Mouse (Mus musculus) thymus, postnatal 10 days (tissue): ENCODE data around the gene Nfia.

ENCODE experiments used
- DNase-seq, 2 experiments: peaks; one replicate each; pipeline ENCODE4 v3.0.0; 2021; ENCODE audit warnings: low spot score in 2 of 2

Gene Nfia

DNA sequence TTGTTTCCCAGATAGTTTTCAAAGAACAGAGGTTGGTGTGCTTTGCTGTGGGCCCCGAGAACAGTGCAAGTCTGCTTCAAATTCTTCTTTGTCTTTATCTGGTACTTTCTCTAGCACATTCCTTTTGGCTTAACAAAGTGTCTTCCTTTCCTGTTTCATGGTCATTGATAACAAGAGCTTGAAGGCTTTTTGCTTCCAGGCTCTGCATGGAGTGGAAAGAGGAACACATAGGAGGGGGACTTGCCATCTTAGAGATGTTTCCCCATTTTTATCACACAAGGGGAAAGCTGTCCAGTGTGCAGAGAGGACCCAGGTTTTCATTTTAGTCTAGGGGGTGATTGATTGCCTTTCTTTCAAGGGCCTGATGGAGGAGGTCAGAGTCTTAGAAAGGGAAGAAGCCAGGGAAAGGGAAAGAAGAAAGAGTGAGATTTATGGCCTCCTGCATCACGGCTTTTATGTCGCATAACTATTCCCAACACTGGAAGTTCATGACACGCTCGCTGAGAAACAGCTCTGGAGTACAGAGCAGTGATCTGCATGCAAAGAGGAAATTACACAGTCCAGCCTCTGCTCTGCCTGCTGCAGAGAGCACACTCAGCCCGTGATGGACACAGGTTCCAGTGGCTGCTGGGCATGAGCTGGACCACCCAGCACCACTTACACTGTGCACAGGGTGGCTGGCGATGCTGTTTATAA is 67.0 kb downstream of the Nfia start:
- no peak for DNase-seq

DNA sequence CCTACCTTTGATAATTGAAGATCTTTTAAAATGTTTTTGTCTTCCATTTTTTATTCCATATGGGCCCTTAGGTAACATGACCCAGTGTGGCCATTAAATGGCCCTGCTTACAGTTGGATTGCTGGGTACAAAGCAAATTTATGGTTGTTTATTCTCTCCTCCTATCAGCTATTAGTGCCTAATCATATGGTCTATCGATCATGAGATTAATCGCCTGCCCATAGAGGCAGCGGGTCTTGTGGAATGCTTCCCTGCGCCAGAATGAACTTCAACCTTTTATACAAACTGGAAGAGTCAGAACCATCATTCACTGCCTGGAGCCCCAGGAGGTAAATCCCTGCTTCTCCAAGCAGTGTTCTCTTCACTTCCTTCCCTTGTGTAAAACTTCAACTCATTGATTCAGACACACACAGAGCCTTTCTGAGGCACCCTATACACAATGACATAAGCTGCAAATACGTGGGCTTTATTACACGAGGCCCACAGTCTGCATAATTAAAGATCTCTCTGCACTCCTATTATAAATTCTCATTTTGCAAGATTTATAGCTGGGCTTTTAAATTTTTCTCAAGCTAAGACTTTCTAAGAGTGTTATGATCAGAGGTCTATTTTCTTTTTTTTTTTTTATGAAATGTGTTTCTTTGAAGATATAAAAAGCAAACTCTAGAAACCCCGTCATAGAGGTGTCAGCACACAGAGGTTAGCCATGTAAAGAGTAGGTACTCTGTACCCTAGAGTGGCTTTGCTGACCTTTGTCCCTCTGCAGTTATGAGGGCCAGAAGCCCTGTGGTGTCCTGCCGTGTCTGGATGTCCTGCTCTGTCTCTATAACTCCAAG is 67.9 kb downstream of the Nfia start:
- no peak for DNase-seq

DNA sequence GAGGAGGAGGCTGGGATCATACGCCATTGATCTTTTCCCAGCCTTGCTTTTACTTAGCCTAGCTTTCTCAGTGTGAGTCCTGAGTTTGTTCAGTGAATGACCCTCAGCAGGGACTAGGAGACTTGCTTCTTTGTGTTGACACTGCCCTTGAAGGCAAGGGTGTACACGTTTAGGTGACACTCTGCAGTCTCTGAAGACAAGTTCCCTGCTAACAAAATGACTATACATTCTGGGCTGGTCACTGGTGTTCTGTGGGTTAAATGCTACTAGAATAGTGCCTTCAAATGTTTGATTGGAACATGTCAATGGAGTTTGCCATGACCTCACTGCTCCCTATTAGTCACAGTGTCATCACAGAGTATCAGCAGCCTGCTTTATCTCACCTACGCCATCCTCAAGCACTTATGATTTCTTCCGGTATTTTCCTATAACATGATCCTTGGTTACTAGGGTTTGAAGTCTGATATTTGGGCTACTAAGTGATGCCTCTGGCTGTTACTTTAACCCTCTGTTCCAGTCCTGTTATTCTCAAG is 68.6 kb downstream of the Nfia start:
- DNase-seq, result no peak

DNA sequence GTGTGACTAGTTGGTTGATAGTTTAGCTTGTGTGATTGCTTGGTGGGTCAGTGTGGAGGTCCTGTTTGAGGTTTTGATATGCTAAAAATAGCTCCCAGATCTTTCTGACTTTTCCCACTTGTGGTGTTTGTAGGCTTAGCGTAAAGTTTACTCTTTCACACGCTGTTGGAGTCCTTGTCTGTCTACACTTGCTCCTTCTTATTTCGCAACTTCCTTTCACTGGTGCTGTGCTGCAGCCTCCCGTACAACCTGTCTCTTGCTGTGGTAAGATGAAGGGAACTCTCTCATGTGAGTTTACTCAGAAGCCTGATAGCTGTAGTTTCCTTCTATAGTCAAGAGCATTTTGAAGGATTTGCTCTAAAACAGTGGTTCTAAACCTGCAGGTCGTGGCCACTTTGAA is 69.2 kb downstream of the Nfia start:
- DNase-seq, result no peak

DNA sequence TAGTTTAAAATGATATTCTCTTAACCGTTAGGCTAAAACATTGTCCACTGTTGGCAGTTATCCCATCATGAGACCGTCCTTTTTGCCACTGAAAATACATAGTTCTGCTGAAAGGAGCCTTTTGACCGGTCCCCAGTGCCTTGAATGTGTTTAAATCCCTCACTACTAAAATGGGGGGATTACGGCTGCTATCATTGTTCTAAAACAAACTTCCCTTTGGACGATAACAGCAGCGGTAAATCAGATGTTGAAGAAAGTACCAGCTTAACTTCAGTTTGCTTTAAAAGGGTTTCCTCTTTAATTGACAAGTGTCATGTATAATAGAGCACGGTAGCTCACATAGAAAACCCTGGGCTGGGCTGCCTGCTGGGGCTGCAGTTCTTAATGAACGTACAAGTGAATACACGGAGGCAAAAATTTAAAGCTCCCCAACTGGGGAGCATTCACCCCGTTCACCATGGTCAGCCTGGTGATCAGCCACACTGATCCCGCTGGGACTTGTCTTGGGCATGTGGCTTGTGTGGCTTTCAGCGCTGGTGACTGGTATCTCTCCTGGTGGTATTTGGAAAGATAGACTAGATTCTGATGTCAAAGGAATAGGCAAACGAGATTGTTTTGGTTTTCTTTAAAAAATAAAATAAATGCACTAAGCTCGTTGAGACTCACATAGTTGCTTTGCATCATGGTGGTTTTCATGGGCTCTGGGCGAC is 71.6 kb downstream of the Nfia start:
- no peak for DNase-seq

DNA sequence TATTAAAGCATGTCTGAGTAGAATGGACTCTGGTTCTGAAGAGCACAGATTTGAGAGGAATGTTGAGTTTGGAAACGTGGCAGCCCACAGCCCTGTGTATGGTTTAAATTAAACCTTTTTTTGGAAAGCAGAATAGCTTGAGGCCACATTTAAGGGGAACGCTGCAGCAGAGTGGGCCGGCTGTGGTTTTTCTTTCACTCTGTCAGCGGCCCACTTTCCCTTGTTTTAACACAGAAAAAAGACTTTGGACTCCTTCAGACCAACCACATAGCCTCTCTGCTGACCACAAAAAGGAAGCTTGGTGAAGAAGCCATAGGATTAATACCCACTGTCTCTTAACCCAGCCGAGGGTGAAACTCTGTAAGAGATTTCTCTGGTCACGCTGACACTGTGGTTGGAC is 72.4 kb downstream of the Nfia start:
- DNase-seq, result no peak

DNA sequence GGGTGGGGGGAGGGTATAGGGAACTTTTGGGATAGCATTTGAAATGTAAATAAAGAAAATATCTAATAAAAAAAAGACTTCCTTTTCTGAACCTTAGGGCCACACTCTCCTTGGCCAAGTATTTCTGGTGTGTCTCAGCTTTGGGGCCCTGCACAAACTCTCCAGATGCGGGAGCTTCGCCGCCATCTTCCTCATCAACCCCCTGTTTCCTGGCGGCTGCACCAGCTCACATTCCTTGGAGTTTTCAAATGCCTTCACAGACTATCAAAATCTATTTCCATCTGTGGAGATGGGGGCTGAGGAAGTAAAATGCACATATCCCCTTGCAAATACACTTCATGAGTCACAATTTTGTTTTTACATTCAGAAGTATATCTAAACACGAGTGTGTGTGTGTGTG is 75.1 kb downstream of the Nfia start:
- no peak for DNase-seq

DNA sequence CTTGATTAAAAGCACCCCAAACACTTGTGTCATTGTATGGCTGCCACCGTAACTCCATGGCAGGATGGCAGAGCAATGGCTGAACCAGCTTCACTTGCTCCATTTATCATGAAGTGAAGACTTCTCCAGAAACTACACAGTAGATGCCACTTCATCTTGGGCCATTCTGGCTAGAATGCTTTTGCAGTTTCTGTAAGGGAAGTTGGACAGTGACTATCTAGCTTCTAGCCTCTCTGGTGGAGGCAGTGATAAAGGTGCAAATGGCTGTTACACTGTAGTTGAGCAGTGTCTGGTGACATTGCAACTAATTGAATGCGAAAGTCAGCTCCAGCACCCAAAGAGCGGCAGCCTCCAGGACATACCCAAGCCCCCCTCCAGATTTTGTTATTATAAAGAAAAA is 78.5 kb downstream of the Nfia start:
- DNase-seq, result no peak

DNA sequence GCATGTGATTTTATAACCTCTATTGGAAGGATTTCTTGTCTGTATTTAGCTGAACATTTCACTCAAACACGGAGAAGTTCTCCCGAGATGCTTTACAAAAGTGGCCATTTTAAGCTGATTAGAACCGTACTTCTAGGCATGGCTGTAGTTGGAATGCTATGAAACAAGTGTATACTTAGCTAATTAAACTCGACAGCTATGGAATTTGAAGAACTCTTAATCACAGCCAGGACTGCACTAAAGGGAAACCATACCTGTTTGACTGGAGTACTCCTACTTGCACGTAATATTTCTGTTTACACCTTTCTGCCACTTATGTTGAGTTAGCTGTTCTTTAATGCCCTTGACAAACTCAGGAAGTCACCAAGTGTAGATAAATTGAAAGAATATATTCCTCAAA is 79.2 kb downstream of the Nfia start:
- no peak for DNase-seq

DNA sequence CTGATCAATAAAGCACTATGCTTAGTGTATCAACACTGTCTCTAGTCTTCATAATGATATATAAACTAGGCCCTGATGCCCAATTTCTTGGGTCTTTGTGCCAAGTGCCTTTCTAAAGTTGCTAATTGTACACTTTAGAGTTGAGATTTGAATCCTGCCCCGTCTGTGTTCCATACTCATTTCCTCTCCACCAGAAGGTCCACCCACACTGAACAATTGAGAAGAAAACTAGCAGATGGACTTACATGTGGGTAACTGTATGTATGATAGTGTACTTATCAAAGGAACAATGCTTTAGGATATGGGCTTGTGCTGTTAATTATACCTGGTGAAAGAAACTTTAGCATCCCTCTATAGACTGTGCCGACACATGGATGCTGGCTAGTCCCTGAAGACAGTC is 80.1 kb downstream of the Nfia start:
- no peak for DNase-seq

DNA sequence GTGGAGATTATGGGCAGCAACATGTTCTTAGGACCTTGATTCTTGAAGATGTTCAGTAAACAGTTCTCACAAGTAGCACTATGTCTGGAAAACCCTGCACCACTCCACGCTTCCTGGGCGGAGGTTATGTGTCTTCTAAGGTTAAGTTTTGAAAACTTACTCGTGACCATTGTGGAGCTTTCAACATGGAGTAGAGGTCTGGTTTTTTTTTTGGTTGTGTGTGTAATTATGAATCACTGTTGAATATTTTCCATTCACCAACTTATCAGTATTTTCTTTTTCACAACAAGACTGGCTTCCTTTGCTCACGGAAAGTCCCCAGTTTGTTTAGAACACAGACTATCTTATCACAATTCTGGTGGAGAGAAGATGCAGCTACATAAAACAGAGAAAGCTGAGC is 82.2 kb downstream of the Nfia start:
- DNase-seq, result no peak

DNA sequence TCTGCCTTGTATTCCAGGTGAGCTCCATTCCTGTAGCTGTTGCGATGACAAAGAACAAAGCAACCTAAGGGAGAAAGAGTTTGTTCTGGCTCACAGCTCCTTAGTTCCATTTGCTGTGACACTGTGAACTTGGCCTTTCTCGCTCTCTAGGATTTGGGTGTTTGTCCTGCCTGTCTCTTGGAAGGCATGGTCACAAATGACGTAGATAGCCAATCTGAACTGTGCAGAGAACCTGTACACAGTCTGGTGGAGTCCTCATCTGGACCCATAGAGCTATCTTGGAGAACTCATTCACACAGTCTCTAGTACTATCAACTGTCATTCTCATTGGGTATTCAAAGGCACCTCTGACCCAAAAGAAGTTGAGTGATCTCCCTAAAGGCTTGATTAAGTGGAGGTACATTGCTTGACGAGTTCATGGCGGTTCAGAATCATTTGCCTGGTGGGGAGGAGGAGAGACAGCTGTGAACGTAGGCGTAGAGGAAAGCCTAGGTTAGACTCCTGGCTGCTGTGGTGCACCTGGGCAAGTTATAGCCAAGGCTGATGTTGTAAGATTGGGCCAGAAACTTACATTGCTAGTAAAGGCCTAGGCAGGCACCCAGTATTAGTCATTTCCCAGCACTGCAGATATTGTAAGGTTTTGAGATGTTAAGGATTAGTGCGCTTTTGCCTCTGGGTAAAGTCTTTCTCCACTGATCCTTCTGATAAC is 83.3 kb downstream of the Nfia start:
- no peak for DNase-seq

DNA sequence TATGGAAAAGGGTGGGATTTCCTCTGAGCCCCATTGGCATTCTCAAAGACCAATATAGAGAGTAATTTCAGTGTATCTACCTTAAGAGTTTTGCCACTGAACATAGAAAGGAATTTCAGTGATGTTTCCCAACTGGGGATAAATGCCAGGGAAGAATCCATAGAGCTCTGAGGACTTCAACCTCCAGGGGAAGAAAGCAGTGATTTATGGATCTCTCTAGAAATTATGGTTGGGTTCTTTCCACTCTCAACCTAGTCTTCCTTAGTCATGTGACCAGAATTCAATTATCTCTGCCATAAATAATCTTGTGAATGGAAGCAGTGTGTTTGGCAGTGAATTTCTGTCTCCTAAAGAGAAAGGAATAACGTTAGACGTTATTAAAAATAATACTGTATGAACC is 85.0 kb downstream of the Nfia start:
- DNase-seq, result no peak

DNA sequence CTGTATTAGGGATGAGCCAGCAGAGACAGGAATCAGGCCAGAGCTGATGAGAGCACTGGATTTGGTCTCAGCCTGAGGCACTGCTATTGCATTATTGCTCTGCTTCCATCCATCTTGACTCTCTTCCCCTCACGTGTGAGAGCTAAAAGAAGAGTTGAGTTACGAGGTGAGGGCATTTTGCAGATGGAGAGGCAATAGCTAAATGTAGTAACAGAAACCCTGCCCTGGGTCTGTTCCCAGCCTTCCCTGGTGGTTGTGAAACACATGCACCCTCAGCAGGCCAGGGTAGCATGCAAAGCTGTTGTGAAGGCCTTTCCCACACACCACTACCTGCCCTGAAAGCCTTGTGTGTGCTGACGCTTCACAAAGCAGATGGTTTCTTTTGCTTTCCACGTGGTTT is 86.9 kb downstream of the Nfia start:
- DNase-seq, result no peak

DNA sequence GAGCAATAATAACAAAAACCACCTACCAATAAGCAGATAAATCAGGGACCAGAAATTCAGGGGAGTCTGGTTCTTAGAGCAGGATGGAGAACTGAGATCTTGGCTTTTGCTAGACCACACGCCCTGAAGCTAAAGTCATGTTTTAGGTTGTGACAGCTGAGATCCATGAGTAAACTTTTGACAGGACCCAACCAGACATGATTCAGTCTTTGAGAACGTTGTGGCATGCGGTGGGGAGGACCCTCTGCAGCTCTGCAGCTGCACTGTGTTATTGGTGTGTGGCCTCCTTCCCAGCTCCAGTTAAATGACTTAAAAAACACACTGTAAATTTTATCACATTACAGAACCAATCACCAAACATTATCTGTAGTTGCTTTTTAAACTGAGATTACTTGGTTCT is 87.8 kb downstream of the Nfia start:
- DNase-seq, result no peak

DNA sequence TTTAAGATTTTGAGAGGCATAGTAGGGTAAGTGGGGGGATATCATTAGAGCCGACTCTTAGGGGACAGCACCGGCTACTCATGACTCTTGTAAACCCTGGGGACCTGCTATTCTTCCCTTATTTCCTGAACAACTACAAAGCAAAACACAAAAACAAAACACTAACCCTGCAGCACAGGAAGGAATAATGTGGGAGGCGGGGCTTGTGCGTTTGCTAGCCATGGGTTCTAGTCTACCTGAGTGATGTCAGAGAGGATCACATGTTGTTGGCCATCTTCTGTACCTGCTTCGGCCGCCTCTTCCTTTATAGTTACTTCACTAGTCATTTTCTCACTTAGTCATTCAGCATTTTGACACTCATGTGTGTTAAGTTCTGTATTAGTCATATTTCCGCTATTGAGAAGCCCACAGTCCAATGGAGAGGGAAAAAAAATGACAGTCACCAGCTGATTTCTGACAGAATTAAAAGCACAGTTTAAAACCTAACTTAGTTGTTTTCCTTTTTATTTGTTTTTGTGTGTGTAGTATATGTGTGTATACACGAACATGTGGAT is 88.3 kb downstream of the Nfia start:
- DNase-seq, result no peak

DNA sequence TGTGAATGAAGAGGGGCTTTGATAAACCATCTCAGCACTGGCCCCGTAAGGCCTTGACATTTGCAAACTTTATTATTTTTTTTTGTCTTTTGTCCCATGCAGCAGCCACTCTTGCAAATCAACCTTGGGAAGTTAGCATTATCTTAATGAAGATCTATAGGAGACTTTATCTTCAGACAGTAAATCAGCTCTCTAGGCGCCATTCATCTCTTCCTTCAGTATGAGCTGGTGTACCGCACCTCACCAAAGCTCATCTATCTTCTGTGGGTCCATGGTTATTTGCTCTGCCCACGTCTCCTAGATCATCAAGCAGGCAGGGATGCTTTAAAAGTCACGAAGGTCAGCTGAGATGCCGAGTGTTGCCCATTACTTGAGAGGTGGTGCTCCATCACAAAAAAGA is 89.8 kb downstream of the Nfia start:
- DNase-seq, result no peak

DNA sequence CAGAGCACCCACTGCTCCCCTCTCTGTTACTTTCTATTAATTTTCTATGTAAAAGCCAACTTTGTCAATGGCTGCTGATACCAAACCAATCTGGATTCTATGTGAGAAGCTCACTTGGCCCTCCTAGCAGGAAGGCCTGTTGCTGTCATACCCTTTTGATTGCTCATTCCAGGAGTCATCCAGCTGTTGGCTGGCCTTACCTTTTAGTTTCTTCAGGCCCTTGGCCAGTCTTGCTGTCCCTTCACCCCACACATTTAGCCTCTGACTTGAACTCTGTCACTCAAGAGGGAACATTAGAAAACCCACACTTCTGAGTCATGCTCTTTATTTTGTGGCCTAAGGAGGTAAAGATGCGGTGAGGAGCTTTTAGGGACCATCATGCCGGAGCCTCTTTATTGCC is 91.7 kb downstream of the Nfia start:
- no peak for DNase-seq

DNA sequence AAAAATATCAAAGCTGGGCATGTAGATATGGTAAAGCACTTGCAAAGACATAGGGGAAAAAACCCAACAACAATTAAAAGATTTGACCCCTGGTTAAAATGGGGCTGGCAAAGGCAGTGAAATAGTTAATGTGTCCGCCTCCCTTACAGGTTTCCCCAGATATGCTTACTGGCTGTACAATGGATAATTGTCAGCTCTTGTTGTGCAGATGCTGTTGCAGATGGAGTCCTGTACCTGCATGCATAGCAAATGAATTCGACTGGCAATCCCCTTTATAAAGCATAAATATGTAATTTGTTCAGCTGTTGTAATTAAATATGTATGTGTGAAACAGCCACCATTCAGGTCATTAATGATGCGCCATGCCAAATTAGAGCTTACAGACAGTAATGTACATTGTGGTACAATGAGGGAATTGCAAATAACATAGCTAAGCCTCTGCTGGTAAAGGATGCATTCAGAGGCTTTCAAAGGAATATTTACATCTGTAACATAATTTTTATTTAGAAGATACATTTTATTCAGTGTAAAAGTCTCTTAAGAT is 92.9 kb downstream of the Nfia start:
- no peak for DNase-seq

DNA sequence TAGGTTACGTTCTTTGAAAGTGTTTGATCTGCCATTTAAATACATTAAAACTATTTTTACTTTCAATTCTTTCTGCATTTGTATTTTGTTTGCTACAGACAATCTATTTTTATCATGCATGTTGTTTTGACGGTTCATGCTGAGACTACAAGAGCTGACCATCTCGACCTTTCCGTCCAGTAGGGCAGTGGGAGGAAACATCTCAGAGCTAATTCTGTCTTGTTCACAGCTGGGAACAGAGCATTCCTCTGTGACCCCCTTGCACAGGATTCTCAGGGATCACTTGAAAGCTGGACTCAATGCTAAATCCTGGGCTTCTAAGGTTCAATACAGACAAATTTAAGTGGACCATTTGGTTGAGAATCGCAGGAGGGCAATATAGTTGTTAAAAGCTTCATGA is 93.9 kb downstream of the Nfia start:
- DNase-seq, result no peak

DNA sequence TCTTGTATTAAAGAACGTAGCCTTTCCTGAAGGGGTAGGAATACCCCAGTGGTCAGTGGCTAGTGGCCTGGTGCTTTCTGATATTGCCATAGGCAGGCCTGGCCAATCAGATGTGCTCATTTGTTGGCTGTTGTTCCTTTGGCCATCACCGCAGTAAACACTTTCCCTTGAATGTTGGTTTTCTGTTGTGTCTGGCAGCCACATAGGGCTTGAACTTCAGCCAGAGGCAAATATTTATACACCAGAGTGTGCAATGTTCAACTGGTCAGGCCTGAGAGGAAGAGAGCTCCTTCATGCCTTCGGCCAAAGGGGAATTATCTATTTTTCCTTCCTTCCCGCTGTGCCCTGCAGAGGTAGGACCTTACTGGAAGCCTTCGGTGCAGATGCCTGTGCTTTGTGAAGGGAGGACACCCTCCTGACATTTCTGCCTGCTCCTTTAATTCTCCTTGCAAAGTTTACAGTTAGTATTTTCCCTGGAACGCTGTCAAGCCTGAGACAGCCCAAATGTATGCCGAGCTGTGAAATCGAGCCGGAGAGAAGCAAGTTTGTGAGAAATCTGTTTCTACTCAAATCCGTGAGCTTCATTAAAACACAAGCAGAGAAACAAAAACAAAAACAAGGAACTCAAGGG is 95.9 kb downstream of the Nfia start:
- DNase-seq, result no peak
